Mouse (Mus musculus) embryonic facial prominence, embryonic 12.5 days (tissue): ENCODE results near the gene Ankdd1a. TPM values are rescaled to one million over a fixed set of nuclear protein-coding genes. Genes with fewer than 3 reads are reported as not detected.

ENCODE experiments used
- ATAC-seq: fragments of 200-750 bp; cut with Nextera tagmentation; 2 replicates; pipeline ENCODE4 v1.8.0; 2017; ENCODE audit not compliant: insufficient number of reproducible peaks, insufficient read depth, low FRiP score, low TSS enrichment
- H3K27ac ChIP-seq: fragments of 300-500 bp; sonication (generic); 2 replicates; pipeline ENCODE4 v1.5.1; 2016; ENCODE audit warnings: mild to moderate bottlenecking
- H3K27me3 ChIP-seq: fragments of 300-500 bp; sonication (generic); 2 replicates; pipeline ENCODE4 v1.6.1; 2016; ENCODE audit warnings: mild to moderate bottlenecking, moderate library complexity
- H3K36me3 ChIP-seq: fragments of 300-500 bp; sonication (generic); 2 replicates; pipeline ENCODE4 v1.6.1; 2016; ENCODE audit warnings: mild to moderate bottlenecking
- H3K4me1 ChIP-seq: fragments of 300-500 bp; sonication (generic); 2 replicates; pipeline ENCODE4 v1.6.1; 2016
- H3K4me2 ChIP-seq: fragments of 300-500 bp; sonication (generic); replicated peaks from 2 replicates; pipeline ENCODE4 v1.6.1; 2016; ENCODE audit warnings: mild to moderate bottlenecking, moderate library complexity
- H3K4me3 ChIP-seq: fragments of 300-500 bp; sonication (generic); 2 replicates; pipeline ENCODE4 v1.5.1; 2016; ENCODE audit warnings: mild to moderate bottlenecking
- H3K9ac ChIP-seq: fragments of 300-500 bp; sonication (generic); 2 replicates; pipeline ENCODE4 v1.6.1; 2016; ENCODE audit warnings: mild to moderate bottlenecking, moderate library complexity
- H3K9me3 ChIP-seq: fragments of 300-500 bp; sonication (generic); 2 replicates; pipeline ENCODE4 v1.6.1; 2016; ENCODE audit warnings: mild to moderate bottlenecking, moderate library complexity
- WGBS: fragments of 180-500 bp; shearing (Covaris S2); methylation state at CpG from one replicate; pipeline ENCODE4 v1.1.7; 2016; 5-methylcytosine and 5-hydroxymethylcytosine counted together
- polyA plus RNA-seq: library from polyadenylated mRNA; unstranded; fragments of >200 nt; fragmentation: Nextera tagmentation; extraction: Ambion mirVana; gene quantifications from 2 replicates; pipeline ENCODE4 v1.2.1, GENCODE M21; 2016

Ankdd1a gene
- polyA plus RNA-seq, 1 experiment from 2014 or later: not detected

DNA sequence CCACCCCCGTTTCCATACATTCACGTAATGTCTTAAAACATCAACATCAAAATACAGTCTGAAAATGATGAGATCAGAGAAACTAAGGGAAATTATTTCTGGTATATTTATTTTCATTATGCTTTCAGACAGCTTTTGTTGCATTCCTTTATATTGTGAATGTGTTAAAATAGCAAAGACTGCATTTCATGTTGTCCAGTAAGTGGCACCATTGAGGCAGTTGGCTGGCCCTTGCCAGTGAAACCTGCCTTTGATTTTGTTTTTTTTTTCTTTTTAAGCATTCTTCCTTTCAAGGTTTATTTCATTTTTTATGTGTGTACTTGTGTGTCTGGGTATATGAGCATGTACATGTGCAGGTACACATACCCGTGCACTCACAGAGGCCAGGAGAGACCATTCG lies 75.3 kb downstream of the Ankdd1a start:
- Histone ChIP-seq H3K9me3 (no peaks in the 10 kb centered on the region), H3K4me2 (no peak overlapping the region), H3K27me3 (no peaks in the 10 kb centered on the region), H3K27ac (no peak overlapping the region), H3K4me3 (no peak overlapping the region), H3K9ac (no peak overlapping the region), H3K4me1 (no peaks in the 10 kb centered on the region), H3K36me3 (peaks cover 60% of the 10 kb centered on the region)
- no peak for ATAC-seq
- 93% methylated on average over 4 of the region's 4 CpGs for WGBS

Other genes starting within 250 kb of the Ankdd1a start
- 56.5 and 59.1 TPM in 2 replicates for gene Clpx, start 225.9 kb downstream of the Ankdd1a start, polyA plus RNA-seq
- gene Pdcd7, start 174.1 kb downstream of the Ankdd1a start, polyA plus RNA-seq: 17.1 and 17.8 TPM in 2 replicates
- gene Ubap1l, start 159.2 kb downstream of the Ankdd1a start, polyA plus RNA-seq: 0.31 and 0.38 TPM in 2 replicates
- 1.4 and 1.6 TPM in 2 replicates for gene Kbtbd13, start 128.5 kb downstream of the Ankdd1a start, polyA plus RNA-seq
- gene Rasl12, start 121.7 kb downstream of the Ankdd1a start, polyA plus RNA-seq: 11.7 and 11.9 TPM in 2 replicates
- not detected in 2 replicates for gene Slc51b, start 97.2 kb downstream of the Ankdd1a start, polyA plus RNA-seq
- 23.4 and 25.1 TPM in 2 replicates for gene Mtfmt, start 84.4 kb downstream of the Ankdd1a start, polyA plus RNA-seq
- 129 and 133 TPM in 2 replicates for gene Spg21, start 59.2 kb downstream of the Ankdd1a start, polyA plus RNA-seq
- 14.6 TPM in 2 replicates for gene Plekho2, start 59.8 kb upstream of the Ankdd1a start, polyA plus RNA-seq
- 21.8 and 24.5 TPM in 2 replicates for gene Pif1, start 67.0 kb upstream of the Ankdd1a start, polyA plus RNA-seq
- gene Rbpms2, start 109.5 kb upstream of the Ankdd1a start, polyA plus RNA-seq: 16.7 and 18.7 TPM in 2 replicates
- gene Oaz2, start 147.8 kb upstream of the Ankdd1a start, polyA plus RNA-seq: 299 TPM in 2 replicates